8 mouse cellular contexts compared by ENCODE assay signal in genomic region chr14:99299022-99299481, GRCm38 (mm10). TPM values are rescaled to one million over a fixed set of nuclear protein-coding genes. Genes with fewer than 3 reads are reported as not detected.
DNase-seq lines count a peak whose midpoint lies in the region; ATAC-seq and TF ChIP-seq lines count a peak whose summit lies in the region.

No protein-coding gene starts in this region.

- H3K9me3 ChIP-seq in liver, embryonic 12.5 days (replicated peaks), result no peaks in the 10 kb centered on the region
- no peaks in the 10 kb centered on the region for H3K9me3 ChIP-seq in stomach, embryonic 15.5 days

- peaks cover 66% of the 10 kb centered on the region for H3K27me3 ChIP-seq in liver, embryonic 12.5 days (replicated peaks)
- H3K27me3 ChIP-seq in stomach, embryonic 15.5 days (replicated peaks), result no peaks in the 10 kb centered on the region

- H3K4me2 ChIP-seq in liver, embryonic 12.5 days, result peak overlapping the region; percentile 99
- peak overlapping the region; percentile 94 for H3K4me2 ChIP-seq in stomach, embryonic 15.5 days

- no peaks in the 10 kb centered on the region for H3K36me3 ChIP-seq in liver, embryonic 12.5 days
- no peaks in the 10 kb centered on the region for H3K36me3 ChIP-seq in stomach, embryonic 15.5 days

- TF ChIP-seq POLR2A in embryonic fibroblast, embryonic 13.5 days (IDR thresholded peaks at IDR 0.05; ENCODE audit: low read depth, low read length), result no peak

- H3K27ac ChIP-seq in embryonic fibroblast, embryonic 13.5 days (ENCODE audit: insufficient read depth, low read length), result peak overlapping the region; percentile 43; the same call in 1 of the 2 replicates
- H3K27ac ChIP-seq in liver, embryonic 12.5 days, result peak overlapping the region; percentile 23; the same call in 1 of the 2 replicates
- H3K27ac ChIP-seq in stomach, embryonic 15.5 days, result peak overlapping the region; percentile 84

- TF ChIP-seq CTCF in embryonic fibroblast, embryonic 13.5 days (IDR thresholded peaks at IDR 0.05; ENCODE audit: borderline replicate concordance, insufficient read depth, low read length), result no peak

- peak overlapping the region; percentile 87 for H3K4me3 ChIP-seq in embryonic fibroblast, embryonic 13.5 days (ENCODE audit: insufficient read depth, low read length)
- H3K4me3 ChIP-seq in liver, embryonic 12.5 days, result peak overlapping the region; percentile 67
- peak overlapping the region; percentile 80 for H3K4me3 ChIP-seq in stomach, embryonic 15.5 days (replicated peaks)

- H3K4me1 ChIP-seq in embryonic fibroblast, embryonic 13.5 days (ENCODE audit: control insufficient read depth, insufficient read depth, low read length), result peaks cover 3% of the 10 kb centered on the region
- peaks cover 22% of the 10 kb centered on the region for H3K4me1 ChIP-seq in liver, embryonic 12.5 days
- no peaks in the 10 kb centered on the region for H3K4me1 ChIP-seq in stomach, embryonic 15.5 days

- peak; percentile 75 for DNase-seq in 3134 (ENCODE audit: extremely low read depth, insufficient read length, low spot score)
- DNase-seq in adrenal gland, postnatal 4 days (ENCODE audit: low spot score in 2 of 2), result peak; percentile 28
- DNase-seq in heart, adult 9 months (ENCODE audit: low spot score in 2 of 2), result peak; percentile 19
- peak; percentile 61 for DNase-seq in kidney, adult 9 months
- peak; percentile 75 for DNase-seq in neural tube, embryonic 10.5 days (ENCODE audit: extremely low spot score, low spot score)

- peak overlapping the region; percentile 72 for H3K9ac ChIP-seq in liver, embryonic 12.5 days
- peak overlapping the region; percentile 78 for H3K9ac ChIP-seq in stomach, embryonic 15.5 days

- peak; percentile 49 for ATAC-seq in liver, embryonic 12.5 days
- peak; percentile 16; the same call in 1 of the 2 replicates for ATAC-seq in stomach, embryonic 15.5 days (ENCODE audit: insufficient read depth, low FRiP score, low read depth)

- 3% methylated on average over 60 of the region's 60 CpGs for WGBS in liver, embryonic 12.5 days (ENCODE audit: insufficient replicate concordance)
- under 1% methylated on average over 47 of the region's 60 CpGs for WGBS in stomach, embryonic 15.5 days

RNA-seq across cellular contexts. Expression of gene Klf5, which starts 0.6 kb away (rescaled TPM):
- total RNA-seq in adrenal gland, postnatal 4 days (2021), result 10 to 100 TPM; 15.2 to 15.7 TPM
- polyA plus RNA-seq in embryonic fibroblast, embryonic 13.5 days (2011; ENCODE audit: insufficient read length, low read depth, missing spikeins), result 7.0 and 9.1 TPM in 2 replicates
- polyA plus RNA-seq in liver, embryonic 12.5 days (2016; fragmentation: Nextera tagmentation; extraction: Ambion mirVana), result 1.1 and 1.2 TPM in 2 replicates
- 91.2 and 104 TPM in 2 replicates for polyA plus RNA-seq in stomach, embryonic 15.5 days (2015; fragmentation: Nextera tagmentation; extraction: Ambion mirVana)

Comparison
In these comparisons a context has a peak if more than half of its experiments do, and no peak if none do; other contexts are left out.
1. Peak in every context shown above with its lines: DNase-seq, ATAC-seq, H3K4me3 ChIP-seq and H3K27ac ChIP-seq.
2. DNase-seq: peak in every context shown above with its lines; median percentile 75 in 3134; 75 in neural tube, embryonic 10.5 days; 61 in kidney, adult 9 months; 28 in adrenal gland, postnatal 4 days; 19 in heart, adult 9 months.
3. H3K27ac ChIP-seq: peak in every context shown above with its lines; median percentile 84 in stomach, embryonic 15.5 days; 43 in embryonic fibroblast, embryonic 13.5 days; 23 in liver, embryonic 12.5 days.